ENCODE assay signal across 21 mouse cellular contexts in genomic region chr4:86040921-86041320, GRCm38 (mm10).
A peak's percentile ranks its signal among the peaks of the same experiment; 100 is the strongest.
DNase-seq lines count a peak whose midpoint lies in the region; ATAC-seq and TF ChIP-seq lines count a peak whose summit lies in the region.
"Had no signal": no experiment of that assay in that cellular context is flagged by ENCODE, and none has a peak within 500 bp of the region (broad histone marks: within the 10 kb centered on the region; RNA-seq: fewer than 3 reads in every experiment).

No protein-coding gene starts in this region.

- H3ac ChIP-seq in C2C12 (ENCODE audit: control insufficient read depth, insufficient read length, low read depth), result no peak overlapping the region

- no peak overlapping the region for H3K4me3 ChIP-seq in kidney, embryonic 14.5 days (ENCODE audit: low read length)
- H3K4me3 ChIP-seq in C2C12 (ENCODE audit: insufficient read depth, poor library complexity, severe bottlenecking), result no peak overlapping the region
- no peak overlapping the region for H3K4me3 ChIP-seq in limb, embryonic 14.5 days (replicated peaks; ENCODE audit: low read length)
- H3K4me3 ChIP-seq: forebrain, embryonic 15.5 days; heart, embryonic 15.5 days had no signal

- WGBS in kidney, embryonic 14.5 days, result 41% methylated on average over 8 of the region's 8 CpGs
- 46% methylated on average over 8 of the region's 8 CpGs for WGBS in limb, embryonic 14.5 days

- no peak overlapping the region for H3K4me2 ChIP-seq in kidney, embryonic 14.5 days (replicated peaks; ENCODE audit: low read depth, low read length)
- no peak overlapping the region for H3K4me2 ChIP-seq in limb, embryonic 14.5 days (replicated peaks; ENCODE audit: low read depth, low read length, severe bottlenecking)
- H3K4me2 ChIP-seq: forebrain, embryonic 15.5 days; heart, embryonic 15.5 days; liver, embryonic 11.5 days had no signal

- intact Hi-C loops in left cerebral cortex, postnatal 25 days (cut with DNase I), result no loop called here

- no peak for TF ChIP-seq CTCF in C2C12 (IDR thresholded peaks at IDR 0.05; ENCODE audit: control insufficient read depth, insufficient read depth, insufficient read length)

- H3K27me3 ChIP-seq in kidney, embryonic 14.5 days (ENCODE audit: control insufficient read depth, insufficient read depth, low read length), result no peaks in the 10 kb centered on the region
- H3K27me3 ChIP-seq in C2C12 (ENCODE audit: control insufficient read depth, insufficient read depth, insufficient read length), result no peaks in the 10 kb centered on the region
- H3K27me3 ChIP-seq in limb, embryonic 14.5 days (ENCODE audit: control insufficient read depth, insufficient read depth, low read length), result no peaks in the 10 kb centered on the region
- H3K27me3 ChIP-seq: forebrain, embryonic 15.5 days; heart, embryonic 15.5 days had no signal

- DNase-seq in kidney, postnatal 10 days, result peak; percentile 27
- peak; percentile 92 for DNase-seq in Muller cell, postnatal 12 days (ENCODE audit: inconsistent ontology term)
- DNase-seq in limb, embryonic 14.5 days (ENCODE audit: low spot score), result peak; percentile 34
- no peak for DNase-seq in left cerebral cortex, postnatal 25 days (ENCODE audit: low spot score in 2 of 2)
- DNase-seq in urinary bladder, adult 2 months (ENCODE audit: low spot score), result no peak
- DNase-seq: adrenal gland, postnatal 10 days; cerebellum, adult 11 months; cerebellum, postnatal 25 days; heart, adult 18-20 months; heart, postnatal 4 days; layer of hippocampus, postnatal 36 days; lung, adult 18-20 months; retina, postnatal 1 day; thymus, postnatal 25 days had no signal

- H3K9ac ChIP-seq in kidney, embryonic 14.5 days (ENCODE audit: low read depth, low read length), result no peak overlapping the region
- no peak overlapping the region for H3K9ac ChIP-seq in limb, embryonic 14.5 days (ENCODE audit: low read depth, low read length, severe bottlenecking)
- H3K9ac ChIP-seq: forebrain, embryonic 15.5 days; heart, embryonic 15.5 days had no signal

- no peaks in the 10 kb centered on the region for H3K79me2 ChIP-seq in C2C12 (ENCODE audit: control insufficient read depth, insufficient read depth)

- TF ChIP-seq POLR2A in limb, embryonic 14.5 days (IDR thresholded peaks at IDR 0.05; ENCODE audit: borderline replicate concordance, extremely low read depth, insufficient read depth, insufficient read length), result no peak

- H3K27ac ChIP-seq in kidney, embryonic 14.5 days (ENCODE audit: low read depth, low read length), result no peak overlapping the region
- H3K27ac ChIP-seq in limb, embryonic 14.5 days (replicated peaks; ENCODE audit: low read depth, low read length), result no peak overlapping the region; the same call in 1 of the 2 replicates
- H3K27ac ChIP-seq: forebrain, embryonic 15.5 days; heart, embryonic 15.5 days had no signal

- no peak for ATAC-seq in kidney, embryonic 14.5 days (ENCODE audit: low FRiP score, low TSS enrichment)
- ATAC-seq in limb, embryonic 14.5 days (ENCODE audit: low FRiP score, low read depth), result no peak
- ATAC-seq: forebrain, embryonic 15.5 days; hindbrain, embryonic 16.5 days; intestine, embryonic 16.5 days had no signal

- H3K79me3 ChIP-seq in C2C12 (ENCODE audit: low read depth), result no peaks in the 10 kb centered on the region

- no peaks in the 10 kb centered on the region for H3K36me3 ChIP-seq in kidney, embryonic 14.5 days (ENCODE audit: control insufficient read depth, insufficient read depth, low read length)
- H3K36me3 ChIP-seq in C2C12 (ENCODE audit: control insufficient read depth, insufficient read depth), result no peaks in the 10 kb centered on the region
- no peaks in the 10 kb centered on the region for H3K36me3 ChIP-seq in limb, embryonic 14.5 days (ENCODE audit: control insufficient read depth, insufficient read depth, low read length)
- H3K36me3 ChIP-seq: forebrain, embryonic 15.5 days; heart, embryonic 15.5 days had no signal

- no peaks in the 10 kb centered on the region for H3K4me1 ChIP-seq in kidney, embryonic 14.5 days (ENCODE audit: control insufficient read depth, insufficient read depth, low read length)
- peaks cover 7% of the 10 kb centered on the region for H3K4me1 ChIP-seq in limb, embryonic 14.5 days (ENCODE audit: control insufficient read depth, insufficient read depth, low read length)
- H3K4me1 ChIP-seq: heart, embryonic 15.5 days had no signal

- H3K9me3 ChIP-seq in kidney, embryonic 14.5 days (ENCODE audit: control insufficient read depth, low read length), result no peaks in the 10 kb centered on the region
- no peaks in the 10 kb centered on the region for H3K9me3 ChIP-seq in limb, embryonic 14.5 days (ENCODE audit: control insufficient read depth, low read length)
- H3K9me3 ChIP-seq: forebrain, embryonic 15.5 days; heart, embryonic 15.5 days had no signal

TF ChIP-seq in C2C12, 6 proteins besides CTCF, POLR2A, EP300 and RAD21:
- TF ChIP-seq CEBPB (IDR thresholded peaks at IDR 0.05; ENCODE audit: low read depth) (peak; percentile 19), FOSL1 (IDR thresholded peaks at IDR 0.05; ENCODE audit: insufficient read depth, low read length, poor library complexity, severe bottlenecking) (no peak), MYOD1 (IDR thresholded peaks at IDR 0.05; ENCODE audit: control insufficient read depth, insufficient read length, low read depth) (no peak), USF1 (IDR thresholded peaks at IDR 0.05; ENCODE audit: low read depth) (no peak), MYOG (IDR thresholded peaks at IDR 0.05; ENCODE audit: control insufficient read depth, extremely low read depth, insufficient read length) (no peak), MAX (IDR thresholded peaks at IDR 0.05) (no peak)
TF ChIP-seq in C2C12: peak in this region for 1.

Comparison
In these comparisons a context has a peak if more than half of its experiments do, and no peak if none do; other contexts are left out.
1. DNase-seq: peak in kidney, postnatal 10 days (single experiment), Muller cell, postnatal 12 days (single experiment) and limb, embryonic 14.5 days (single experiment); none in left cerebral cortex, postnatal 25 days (0 of 2) and urinary bladder, adult 2 months (single experiment).